Mouse (Mus musculus) ovary, adult 2 months (tissue): ENCODE results near the gene F9. TPM values are rescaled to one million over a fixed set of nuclear protein-coding genes. Genes with fewer than 3 reads are reported as not detected.

Source experiments
- polyA plus RNA-seq: library from polyadenylated mRNA; depleted of rRNA; stranded (reverse); fragments of >200 nt; gene quantifications from 2 replicates; pipeline ENCODE4 v1.2.3, GENCODE M21; 2012; rRNA removed

Gene F9
- polyA plus RNA-seq = not detected in 2 replicates

GRCm38 (mm10) chrX:59999221-60000083 is at the start of gene F9:
F9 (plus strand) TSS chrX:59999464.

Other genes starting within 250 kb of the F9 start
- 0.15 and 0.20 TPM in 2 replicates for gene Mcf2, start 179.6 kb downstream of the F9 start, polyA plus RNA-seq